Mouse (Mus musculus) layer of hippocampus, postnatal 36 days (tissue): ENCODE results near the gene Veph1. TPM values are rescaled to one million over a fixed set of nuclear protein-coding genes. Genes with fewer than 3 reads are reported as not detected.

Source experiments
- DNase-seq, 2 experiments: peaks; one replicate each; pipeline ENCODE4 v3.0.0; 2022
- total RNA-seq, 2 experiments: library from RNA; stranded (reverse); gene quantifications; 2 replicates each; pipeline ENCODE4 v1.2.3; 2021

Gene Veph1
- total RNA-seq, 2 experiments from 2014 or later = 0.35 to 0.48 TPM

- no peak for DNase-seq
Observed at GRCm38 (mm10) chr3:66007632-66008401, 288.8 kb downstream of the Veph1 start.

- no peak for DNase-seq
Observed at GRCm38 (mm10) chr3:66004989-66005388, 291.6 kb downstream of the Veph1 start.

GRCm38 (mm10) chr3:66004220-66004951 lies 292.3 kb downstream of the Veph1 start:
- DNase-seq = no peak

Other genes starting within 250 kb of the Veph1 start
- gene Ptx3, start 76.9 kb downstream of the Veph1 start, total RNA-seq = 1 to 10 TPM; 1.9 to 2.4 TPM